Mouse (Mus musculus) liver, adult (tissue): ENCODE data around the gene Elp6.

Experiments used
- GATA4 ChIP-seq: IDR thresholded peaks from 2 replicates; pipeline ENCODE4 v1.6.1; 2014; ENCODE audit warnings: mild to moderate bottlenecking, low read length; ENCODE audit not compliant: insufficient replicate concordance

Gene Elp6

GRCm38 (mm10) chr9:110304969-110305651, at the start of gene Elp6:
Gene Elp6 (plus strand): TSS chr9:110305173.
- no peak for TF ChIP-seq GATA4

GRCm38 (mm10) chr9:110255407-110256019, 49.5 kb upstream of the Elp6 start:
- TF ChIP-seq GATA4, result no peak

- TF ChIP-seq GATA4, result no peak
Measured at GRCm38 (mm10) chr9:110258646-110259045, 46.3 kb upstream of the Elp6 start.

- no peak for TF ChIP-seq GATA4
Measured at GRCm38 (mm10) chr9:110259118-110259517, 45.9 kb upstream of the Elp6 start.

- no peak for TF ChIP-seq GATA4
Measured at GRCm38 (mm10) chr9:110263181-110263580, 41.8 kb upstream of the Elp6 start.

GRCm38 (mm10) chr9:110264991-110265390, 40.0 kb upstream of the Elp6 start:
- TF ChIP-seq GATA4, result no peak

GRCm38 (mm10) chr9:110268416-110268815, 36.6 kb upstream of the Elp6 start:
- no peak for TF ChIP-seq GATA4

GRCm38 (mm10) chr9:110272330-110272729, 32.6 kb upstream of the Elp6 start:
- no peak for TF ChIP-seq GATA4

GRCm38 (mm10) chr9:110273507-110273906, 31.5 kb upstream of the Elp6 start:
- no peak for TF ChIP-seq GATA4

GRCm38 (mm10) chr9:110275882-110276281, 29.1 kb upstream of the Elp6 start:
- TF ChIP-seq GATA4, result no peak

- TF ChIP-seq GATA4, result no peak
Measured at GRCm38 (mm10) chr9:110277431-110277881, 27.5 kb upstream of the Elp6 start.

GRCm38 (mm10) chr9:110284075-110284697, 20.8 kb upstream of the Elp6 start:
- TF ChIP-seq GATA4, result no peak

GRCm38 (mm10) chr9:110287321-110287924, 17.6 kb upstream of the Elp6 start:
- TF ChIP-seq GATA4, result no peak

- TF ChIP-seq GATA4, result no peak
Measured at GRCm38 (mm10) chr9:110293254-110293718, 11.7 kb upstream of the Elp6 start.

GRCm38 (mm10) chr9:110293873-110294415, 11.0 kb upstream of the Elp6 start:
- no peak for TF ChIP-seq GATA4
